Mouse (Mus musculus): Measurements from ENCODE around the gene Tet3. TPM values are rescaled to one million over a fixed set of nuclear protein-coding genes. Genes with fewer than 3 reads are reported as not detected.

Tet3 gene
- polyA plus RNA-seq, 1 experiment, result 65.6 TPM

DNA sequence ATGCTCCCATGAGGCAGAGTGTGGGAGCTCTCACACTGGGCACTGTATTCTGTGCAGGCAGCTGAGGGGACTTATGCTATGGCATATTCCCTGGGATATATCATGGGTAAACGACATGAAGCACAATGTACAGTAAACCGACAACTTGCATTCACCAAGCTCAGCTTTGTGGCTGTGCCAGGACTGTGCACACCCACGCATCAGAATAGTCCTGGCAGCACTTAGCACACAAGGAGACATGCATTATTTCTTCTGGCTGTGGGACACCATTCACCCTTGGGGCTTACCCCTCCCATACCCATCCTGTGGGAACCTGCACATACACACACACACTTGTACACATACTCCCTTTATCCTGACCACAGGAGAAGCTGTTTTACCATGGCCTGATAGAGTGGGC lies 20.3 kb downstream of the Tet3 start:
- 12% methylated on average over 3 of the region's 3 CpGs for WGBS
- Histone ChIP-seq H3K4me1 (ENCODE audit: control insufficient read depth, insufficient read depth, low read length) (peaks cover 57% of the 10 kb centered on the region), H3K27ac (ENCODE audit: insufficient read depth, low read depth, low read length) (no peak overlapping the region)

DNA sequence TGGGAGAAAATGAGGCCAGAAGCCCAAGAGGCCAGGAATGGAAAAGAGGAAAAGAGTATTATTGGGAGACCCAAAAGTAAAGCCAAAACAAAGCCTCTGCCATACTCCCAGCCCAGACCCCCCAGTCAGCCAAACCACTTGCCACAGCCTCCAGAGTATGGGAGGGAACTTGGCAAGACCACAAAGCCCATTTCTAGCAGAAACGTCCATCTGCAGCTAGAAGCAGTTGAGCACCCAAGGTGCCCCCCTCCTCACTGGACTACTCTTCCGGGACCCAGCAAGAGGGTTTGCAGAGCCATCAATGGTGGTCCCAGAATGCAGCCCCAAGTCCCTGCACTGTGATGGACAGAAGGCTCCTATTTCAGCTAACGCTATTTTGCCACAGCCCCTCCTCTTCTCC lies 21.1 kb downstream of the Tet3 start:
- Histone ChIP-seq H3K27ac (ENCODE audit: insufficient read depth, low read depth, low read length) (no peak overlapping the region), H3K4me3 (ENCODE audit: insufficient read depth, low read depth, low read length) (peak overlapping the region; percentile 28), H3K4me1 (ENCODE audit: control insufficient read depth, insufficient read depth, low read length) (peaks cover 60% of the 10 kb centered on the region)
- TF ChIP-seq CTCF (IDR thresholded peaks at IDR 0.05; ENCODE audit: insufficient read depth, low read depth, low read length) (no peak), POLR2A (IDR thresholded peaks at IDR 0.05; ENCODE audit: insufficient read depth, low read depth, low read length) (no peak)
- 16% methylated on average over 3 of the region's 3 CpGs for WGBS

More for the DNA sequence above, 20.3 kb downstream of the Tet3 start:
- H3K4me3 ChIP-seq (ENCODE audit: insufficient read depth, low read depth, low read length), result peak overlapping the region; percentile 92
- TF ChIP-seq POLR2A (IDR thresholded peaks at IDR 0.05; ENCODE audit: insufficient read depth, low read depth, low read length), result no peak
- TF ChIP-seq CTCF (IDR thresholded peaks at IDR 0.05; ENCODE audit: insufficient read depth, low read depth, low read length), result no peak

DNA sequence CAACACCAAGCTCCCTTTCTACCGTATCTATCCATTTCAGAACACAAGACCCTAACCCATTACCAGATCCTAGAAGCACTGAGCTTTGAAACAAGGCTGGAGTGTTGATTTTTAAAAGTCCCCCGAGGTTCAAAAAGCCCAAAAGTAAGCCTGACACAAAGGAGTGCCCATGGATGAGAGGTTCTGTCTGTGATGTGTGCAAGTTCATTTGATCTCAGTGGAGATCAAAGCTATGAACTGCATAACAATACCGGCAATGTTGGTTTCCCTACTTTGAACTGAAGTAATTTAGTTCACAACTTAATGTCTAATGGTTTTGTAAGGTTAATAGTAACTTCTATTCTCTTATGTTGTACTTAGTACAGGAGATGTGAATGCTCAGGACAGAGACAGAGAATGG lies 21.7 kb downstream of the Tet3 start:
- Histone ChIP-seq H3K27ac (ENCODE audit: insufficient read depth, low read depth, low read length) (no peak overlapping the region), H3K4me3 (ENCODE audit: insufficient read depth, low read depth, low read length) (no peak overlapping the region), H3K4me1 (ENCODE audit: control insufficient read depth, insufficient read depth, low read length) (peaks cover 58% of the 10 kb centered on the region)
- 48% methylated on average over 3 of the region's 3 CpGs for WGBS
- TF ChIP-seq POLR2A (IDR thresholded peaks at IDR 0.05; ENCODE audit: insufficient read depth, low read depth, low read length) (no peak), CTCF (IDR thresholded peaks at IDR 0.05; ENCODE audit: insufficient read depth, low read depth, low read length) (no peak)

DNA sequence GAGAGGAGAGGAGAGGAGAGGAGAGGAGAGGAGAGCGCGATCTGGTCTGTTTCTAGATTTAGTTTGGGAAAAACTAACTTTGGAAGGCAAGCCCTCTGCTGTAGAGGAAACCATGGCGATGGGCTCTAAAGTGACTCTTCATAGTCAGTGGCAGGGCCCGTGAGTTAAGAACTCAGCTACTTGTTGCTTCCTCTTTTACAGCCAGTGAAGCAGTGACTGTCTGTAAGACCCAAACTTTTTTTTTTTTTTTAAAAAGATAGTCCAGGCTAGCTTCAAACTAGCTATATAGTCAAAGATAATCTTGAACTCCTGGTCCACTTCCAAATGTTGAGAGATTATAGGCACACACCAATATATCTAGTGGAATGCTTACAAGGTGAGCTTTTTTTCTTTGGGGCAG lies 22.3 kb downstream of the Tet3 start:
- Histone ChIP-seq H3K4me3 (ENCODE audit: insufficient read depth, low read depth, low read length) (no peak overlapping the region), H3K27ac (ENCODE audit: insufficient read depth, low read depth, low read length) (no peak overlapping the region), H3K4me1 (ENCODE audit: control insufficient read depth, insufficient read depth, low read length) (peaks cover 57% of the 10 kb centered on the region)
- WGBS, result 33% methylated on average over 4 of the region's 4 CpGs
- no peak for TF ChIP-seq CTCF (IDR thresholded peaks at IDR 0.05; ENCODE audit: insufficient read depth, low read depth, low read length)
- no peak for TF ChIP-seq POLR2A (IDR thresholded peaks at IDR 0.05; ENCODE audit: insufficient read depth, low read depth, low read length)

DNA sequence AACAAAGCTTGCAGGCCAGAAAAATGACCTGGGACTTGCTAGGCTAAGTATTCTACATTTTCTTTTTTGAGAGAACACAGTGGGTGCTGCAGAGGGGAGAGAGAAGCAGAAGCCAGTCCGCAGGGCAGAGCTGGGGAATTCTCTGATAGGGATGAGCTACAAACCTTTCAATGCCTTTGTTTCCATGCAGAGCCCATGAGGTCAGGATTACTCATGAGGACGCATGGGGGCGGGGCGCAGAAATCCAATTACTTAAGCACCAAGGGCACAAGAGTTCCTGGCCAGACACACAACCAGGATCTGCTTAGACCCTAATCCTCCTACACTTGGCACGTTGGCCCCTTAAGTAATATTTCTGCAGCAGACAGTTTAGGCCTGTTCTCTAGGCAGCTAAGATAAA lies 23.7 kb downstream of the Tet3 start:
- TF ChIP-seq CTCF (IDR thresholded peaks at IDR 0.05; ENCODE audit: insufficient read depth, low read depth, low read length) (no peak), POLR2A (IDR thresholded peaks at IDR 0.05; ENCODE audit: insufficient read depth, low read depth, low read length) (no peak)
- Histone ChIP-seq H3K4me1 (ENCODE audit: control insufficient read depth, insufficient read depth, low read length) (peaks cover 57% of the 10 kb centered on the region), H3K27ac (ENCODE audit: insufficient read depth, low read depth, low read length) (no peak overlapping the region), H3K4me3 (ENCODE audit: insufficient read depth, low read depth, low read length) (no peak overlapping the region)
- WGBS, result 17% methylated on average over 5 of the region's 5 CpGs

DNA sequence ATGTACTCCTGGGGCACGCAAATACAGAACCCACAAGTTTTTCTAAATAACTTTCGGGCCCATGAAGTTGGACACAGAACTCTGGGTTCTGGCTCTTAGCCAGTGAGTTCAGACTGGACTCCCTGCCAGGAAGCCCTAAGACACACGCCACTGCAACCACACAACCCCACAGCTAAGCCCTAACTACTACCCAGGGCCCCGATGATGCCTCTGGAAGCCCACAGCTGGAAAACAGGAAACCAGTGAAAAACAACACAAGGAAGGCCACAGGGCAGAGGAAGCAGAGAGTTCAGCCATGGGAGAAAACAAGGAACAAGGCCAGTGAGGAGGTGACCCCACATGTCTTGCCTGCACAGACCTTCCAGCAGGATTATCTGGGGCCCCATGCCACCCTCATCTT lies 25.3 kb downstream of the Tet3 start:
- WGBS, result 30% methylated on average over 4 of the region's 4 CpGs
- Histone ChIP-seq H3K27ac (ENCODE audit: insufficient read depth, low read depth, low read length) (no peak overlapping the region), H3K4me3 (ENCODE audit: insufficient read depth, low read depth, low read length) (no peak overlapping the region), H3K4me1 (ENCODE audit: control insufficient read depth, insufficient read depth, low read length) (peaks cover 45% of the 10 kb centered on the region)
- TF ChIP-seq CTCF (IDR thresholded peaks at IDR 0.05; ENCODE audit: insufficient read depth, low read depth, low read length) (no peak), POLR2A (IDR thresholded peaks at IDR 0.05; ENCODE audit: insufficient read depth, low read depth, low read length) (no peak)

DNA sequence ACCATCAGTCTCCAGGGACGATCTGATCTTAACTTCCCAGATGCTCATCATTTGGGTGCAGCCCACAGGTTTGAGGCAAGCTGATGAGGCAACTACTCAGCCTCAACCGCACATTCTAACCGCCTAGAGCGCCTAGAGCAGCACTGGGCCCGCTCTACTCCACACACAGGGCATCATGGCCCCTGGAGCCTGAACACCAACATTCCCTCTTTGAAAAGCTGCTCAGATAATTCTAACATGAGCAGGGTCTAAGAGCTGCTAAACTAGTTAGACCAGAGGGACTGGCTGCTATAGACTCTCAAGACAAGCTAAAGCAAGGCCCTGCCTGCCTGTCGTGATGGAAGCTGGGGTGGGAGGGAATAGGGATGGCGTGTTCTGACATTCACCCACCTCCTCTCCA lies 25.9 kb downstream of the Tet3 start:
- TF ChIP-seq POLR2A (IDR thresholded peaks at IDR 0.05; ENCODE audit: insufficient read depth, low read depth, low read length) (no peak), CTCF (IDR thresholded peaks at IDR 0.05; ENCODE audit: insufficient read depth, low read depth, low read length) (no peak)
- 56% methylated on average over 7 of the region's 7 CpGs for WGBS
- Histone ChIP-seq H3K4me1 (ENCODE audit: control insufficient read depth, insufficient read depth, low read length) (peaks cover 46% of the 10 kb centered on the region), H3K4me3 (ENCODE audit: insufficient read depth, low read depth, low read length) (no peak overlapping the region), H3K27ac (ENCODE audit: insufficient read depth, low read depth, low read length) (no peak overlapping the region)

DNA sequence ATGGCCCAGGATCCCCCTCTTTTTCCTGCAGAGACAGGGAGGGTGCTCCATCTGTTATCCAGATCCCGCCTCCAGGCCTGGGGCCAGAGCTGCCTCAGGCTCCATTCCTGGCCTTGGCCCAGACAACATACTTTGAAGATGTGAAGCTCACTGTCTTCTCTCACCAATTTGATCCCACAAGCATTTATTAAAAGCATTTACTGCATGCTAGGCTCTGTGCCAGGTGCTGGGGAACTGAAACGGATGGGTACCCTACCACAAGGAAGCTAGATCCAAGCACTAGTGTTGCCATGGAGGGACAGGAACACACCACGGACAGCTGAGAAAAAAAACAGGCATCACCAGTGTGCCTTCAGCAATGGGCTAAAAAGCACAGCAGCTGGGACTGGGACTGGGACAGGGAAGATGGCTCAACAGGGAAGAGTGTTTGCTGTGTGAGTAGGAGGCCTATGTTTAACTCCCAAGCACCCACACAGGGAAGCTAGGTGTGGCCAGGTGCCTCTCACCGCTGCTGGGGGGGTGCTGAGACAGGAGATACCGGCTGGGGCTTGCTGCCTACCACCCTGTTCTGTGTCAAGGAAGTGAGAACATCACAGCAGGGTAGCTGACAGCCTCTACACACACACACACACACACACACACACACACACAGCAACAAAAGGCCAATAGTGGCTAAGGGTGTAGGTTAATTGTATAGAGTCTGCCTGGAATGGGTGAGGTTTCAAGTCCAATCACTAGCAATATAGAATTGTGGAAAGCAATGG lies 30.7 kb downstream of the Tet3 start:
- 17% methylated on average over 5 of the region's 5 CpGs for WGBS
- TF ChIP-seq CTCF (IDR thresholded peaks at IDR 0.05; ENCODE audit: insufficient read depth, low read depth, low read length), result no peak
- no peak for TF ChIP-seq POLR2A (IDR thresholded peaks at IDR 0.05; ENCODE audit: insufficient read depth, low read depth, low read length)
- H3K4me3 ChIP-seq (ENCODE audit: insufficient read depth, low read depth, low read length), result no peak overlapping the region

DNA sequence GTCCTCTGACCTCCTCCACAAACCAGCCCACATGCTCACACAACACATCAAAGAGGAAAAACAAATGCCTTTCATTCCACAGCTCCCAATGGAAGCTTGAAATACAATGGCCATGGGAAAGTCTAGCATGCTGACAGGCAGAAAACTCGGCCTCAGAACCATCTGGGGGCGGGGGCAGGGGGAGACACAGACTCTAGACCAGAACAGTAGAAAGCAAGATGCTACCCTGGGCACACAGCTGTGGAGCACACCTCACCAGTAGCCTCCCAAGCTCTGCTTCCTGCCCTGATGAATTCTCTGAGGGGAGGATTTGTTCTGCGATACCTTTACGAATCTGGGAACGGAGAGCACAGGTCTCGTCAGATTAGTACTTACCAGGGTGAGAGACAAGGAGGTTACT lies 31.4 kb downstream of the Tet3 start:
- WGBS, result 17% methylated on average over 6 of the region's 6 CpGs
- peaks cover 42% of the 10 kb centered on the region for H3K4me1 ChIP-seq (ENCODE audit: control insufficient read depth, insufficient read depth, low read length)
- H3K4me3 ChIP-seq (ENCODE audit: insufficient read depth, low read depth, low read length), result no peak overlapping the region
- peak overlapping the region; percentile 47; the same call in 1 of the 2 replicates for H3K27ac ChIP-seq (ENCODE audit: insufficient read depth, low read depth, low read length)
- TF ChIP-seq CTCF (IDR thresholded peaks at IDR 0.05; ENCODE audit: insufficient read depth, low read depth, low read length) (no peak), POLR2A (IDR thresholded peaks at IDR 0.05; ENCODE audit: insufficient read depth, low read depth, low read length) (no peak)

More for the DNA sequence above, 30.7 kb downstream of the Tet3 start:
- Histone ChIP-seq H3K27ac (ENCODE audit: insufficient read depth, low read depth, low read length) (no peak overlapping the region), H3K4me1 (ENCODE audit: control insufficient read depth, insufficient read depth, low read length) (peaks cover 45% of the 10 kb centered on the region)
